Mouse (Mus musculus): ENCODE results near the gene Plxna1.

Plxna1 gene

GRCm38 (mm10) chr6:89362281-89363106 lies at the start of gene Plxna1:
Gene Plxna1, minus strand, starts transcription at chr6:89362620.
- DNase-seq (ENCODE audit: low spot score): peak; percentile 72

- no peak for DNase-seq (ENCODE audit: low spot score)
Measured at GRCm38 (mm10) chr6:89409041-89409440, 46.6 kb upstream of the Plxna1 start.

GRCm38 (mm10) chr6:89408259-89408658 lies 45.8 kb upstream of the Plxna1 start:
- DNase-seq (ENCODE audit: low spot score): no peak

- no peak for DNase-seq (ENCODE audit: low spot score)
Measured at GRCm38 (mm10) chr6:89407247-89407889, 44.9 kb upstream of the Plxna1 start.

GRCm38 (mm10) chr6:89404964-89405363 lies 42.5 kb upstream of the Plxna1 start:
- DNase-seq (ENCODE audit: low spot score): no peak

- DNase-seq (ENCODE audit: low spot score): no peak
Measured at GRCm38 (mm10) chr6:89403257-89404225, 41.1 kb upstream of the Plxna1 start.

- peak; percentile 68 for DNase-seq (ENCODE audit: low spot score)
Measured at GRCm38 (mm10) chr6:89402406-89402805, 40.0 kb upstream of the Plxna1 start.

GRCm38 (mm10) chr6:89399564-89399963 lies 37.1 kb upstream of the Plxna1 start:
- no peak for DNase-seq (ENCODE audit: low spot score)

- DNase-seq (ENCODE audit: low spot score): no peak
Measured at GRCm38 (mm10) chr6:89397919-89398318, 35.5 kb upstream of the Plxna1 start.

- DNase-seq (ENCODE audit: low spot score): no peak
Measured at GRCm38 (mm10) chr6:89393820-89394219, 31.4 kb upstream of the Plxna1 start.

GRCm38 (mm10) chr6:89392213-89392612 lies 29.8 kb upstream of the Plxna1 start:
- no peak for DNase-seq (ENCODE audit: low spot score)

- peak; percentile 29 for DNase-seq (ENCODE audit: low spot score)
Measured at GRCm38 (mm10) chr6:89389771-89390170, 27.4 kb upstream of the Plxna1 start.

GRCm38 (mm10) chr6:89386956-89387355 lies 24.5 kb upstream of the Plxna1 start:
- no peak for DNase-seq (ENCODE audit: low spot score)

GRCm38 (mm10) chr6:89384699-89385098 lies 22.3 kb upstream of the Plxna1 start:
- no peak for DNase-seq (ENCODE audit: low spot score)

GRCm38 (mm10) chr6:89381851-89382250 lies 19.4 kb upstream of the Plxna1 start:
- DNase-seq (ENCODE audit: low spot score): no peak

- DNase-seq (ENCODE audit: low spot score): no peak
Measured at GRCm38 (mm10) chr6:89381172-89381571, 18.8 kb upstream of the Plxna1 start.

- DNase-seq (ENCODE audit: low spot score): peak; percentile 13
Measured at GRCm38 (mm10) chr6:89380751-89381150, 18.3 kb upstream of the Plxna1 start.

GRCm38 (mm10) chr6:89378264-89378663 lies 15.8 kb upstream of the Plxna1 start:
- no peak for DNase-seq (ENCODE audit: low spot score)

- no peak for DNase-seq (ENCODE audit: low spot score)
Measured at GRCm38 (mm10) chr6:89368812-89369211, 6.4 kb upstream of the Plxna1 start.

GRCm38 (mm10) chr6:89364342-89364741 lies 1.9 kb upstream of the Plxna1 start:
- no peak for DNase-seq (ENCODE audit: low spot score)

- no peak for DNase-seq (ENCODE audit: low spot score)
Measured at GRCm38 (mm10) chr6:89363107-89363451, 659 bp upstream of the Plxna1 start.

Measured in retina, embryonic 14.5 days (tissue).